Mouse (Mus musculus): ENCODE results near the gene Zfp385a.

Gene Zfp385a

DNA sequence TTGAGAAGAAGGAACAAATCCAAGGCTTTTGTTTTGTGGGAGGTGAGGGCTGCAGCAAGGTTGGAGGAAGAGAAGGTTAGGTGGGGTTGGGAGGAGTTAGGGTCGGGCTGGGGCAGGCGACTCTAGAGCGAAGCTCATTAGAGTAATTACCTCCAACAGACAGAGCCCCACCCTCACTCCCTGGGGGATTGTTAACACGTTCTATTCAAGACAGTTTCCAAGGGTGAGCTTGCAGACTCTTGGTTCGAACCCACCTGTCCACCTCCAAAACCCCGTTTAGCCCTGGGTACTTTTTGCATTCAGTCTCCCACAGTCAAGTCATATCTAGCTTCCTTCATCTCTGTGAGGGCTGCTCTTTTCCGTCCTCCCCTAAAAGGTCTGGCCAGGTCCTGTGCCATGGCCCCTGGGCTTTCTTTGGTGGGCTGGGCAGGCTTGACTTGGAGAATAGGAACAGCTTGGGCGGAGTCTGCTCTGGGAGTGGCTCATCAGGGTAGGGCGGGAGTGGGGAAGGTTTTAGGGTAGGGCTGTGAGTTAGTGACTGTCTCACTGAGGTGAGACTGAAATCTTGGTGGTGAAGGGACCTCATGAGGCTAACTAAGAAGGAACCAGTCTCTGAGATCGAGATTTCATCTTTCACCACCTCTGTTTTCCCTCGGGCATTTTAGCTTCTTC is 2.8 kb downstream of the Zfp385a start:
- DNase-seq (ENCODE audit: low spot score) = no peak

GRCm38 (mm10) chr15:103335488-103336235 is 4.2 kb downstream of the Zfp385a start:
- no peak for DNase-seq (ENCODE audit: low spot score)

GRCm38 (mm10) chr15:103335040-103335439 is 4.9 kb downstream of the Zfp385a start:
- no peak for DNase-seq (ENCODE audit: low spot score)

- DNase-seq (ENCODE audit: low spot score) = no peak
Observed at GRCm38 (mm10) chr15:103334194-103334593, 5.7 kb downstream of the Zfp385a start.

DNA sequence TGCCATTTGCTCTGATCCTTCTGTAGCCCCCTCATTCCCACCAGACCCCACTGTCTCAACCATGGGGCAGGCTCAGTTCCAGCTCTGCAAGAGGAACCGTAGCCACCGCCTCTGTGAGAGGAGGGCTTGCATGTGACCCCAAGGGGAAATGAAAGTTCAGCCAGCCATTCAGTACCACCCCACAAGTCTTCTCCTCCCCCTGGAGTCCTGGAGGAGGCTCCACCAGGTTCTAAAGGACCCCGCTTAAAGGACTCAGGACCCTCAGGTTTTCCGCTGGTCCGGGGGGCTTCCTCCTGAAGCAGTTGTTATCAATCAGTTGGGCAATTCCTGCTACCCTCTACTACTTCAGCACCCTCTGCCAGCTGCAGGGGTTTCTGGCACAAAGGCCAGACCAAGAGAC is 6.2 kb downstream of the Zfp385a start:
- no peak for DNase-seq (ENCODE audit: low spot score)

GRCm38 (mm10) chr15:103333081-103333615 is 6.7 kb downstream of the Zfp385a start:
- DNase-seq (ENCODE audit: low spot score) = no peak

DNA sequence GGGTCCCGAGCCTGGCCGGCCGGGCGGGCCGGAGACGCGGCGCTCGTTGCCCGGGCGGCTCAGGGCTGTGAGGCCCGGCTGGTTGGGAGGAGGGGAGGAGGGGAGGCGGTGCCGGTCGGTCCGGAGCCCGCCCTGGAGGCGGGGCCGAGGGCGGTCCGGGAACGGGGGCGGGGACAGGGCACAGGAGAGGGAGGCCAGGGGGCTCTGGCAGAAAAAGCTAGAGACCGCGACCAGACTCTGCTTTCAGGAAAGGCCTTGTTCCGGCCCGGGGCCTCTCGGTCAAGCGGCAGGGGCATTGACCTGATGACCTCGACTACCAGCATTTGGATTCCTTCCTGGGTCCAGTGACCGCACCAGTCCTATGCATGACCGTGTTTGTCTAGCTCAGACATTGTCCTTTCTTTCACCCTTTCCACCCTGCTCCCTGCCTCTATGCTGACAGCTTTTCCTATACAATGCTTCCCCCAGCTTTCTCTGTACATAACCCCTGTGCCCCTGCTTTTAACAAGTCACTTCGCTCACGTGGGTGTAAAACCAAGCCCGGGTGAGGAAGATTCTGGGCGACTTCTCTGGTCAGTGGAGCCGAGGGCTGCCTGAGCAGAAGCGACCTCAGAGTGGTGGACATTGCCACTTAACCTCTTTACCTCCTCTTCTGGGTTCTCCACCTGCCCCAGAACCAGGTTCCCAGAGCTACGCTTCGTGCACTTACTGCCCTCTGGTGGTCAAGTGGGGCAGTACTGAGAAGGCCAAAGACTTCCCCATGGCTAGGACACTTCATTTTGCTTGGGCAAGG is 16.2 kb downstream of the Zfp385a start:
- DNase-seq (ENCODE audit: low spot score) = peak; percentile 91

DNA sequence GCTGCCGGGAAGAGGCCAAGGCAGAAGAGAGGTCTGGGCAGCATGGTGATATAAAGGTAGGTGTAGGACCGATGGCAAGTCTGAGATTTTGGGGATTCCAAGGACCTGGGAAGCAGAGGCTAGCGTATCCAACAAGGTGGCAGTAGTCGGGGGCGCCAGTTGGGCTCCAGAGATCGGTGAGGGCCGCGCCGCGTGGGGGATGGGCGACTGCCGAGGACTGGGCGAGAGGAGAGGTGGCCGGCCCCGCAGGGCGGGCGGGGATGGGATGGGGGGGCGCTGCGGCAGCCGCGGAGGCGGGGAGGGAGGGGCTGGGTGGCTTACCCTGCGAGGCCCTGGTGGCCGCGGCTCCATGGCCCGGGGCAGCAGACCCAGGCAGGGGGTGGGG is 16.8 kb downstream of the Zfp385a start:
- DNase-seq (ENCODE audit: low spot score) = peak; percentile 77

- no peak for DNase-seq (ENCODE audit: low spot score)
Observed at GRCm38 (mm10) chr15:103322396-103322795, 17.5 kb downstream of the Zfp385a start.

DNA sequence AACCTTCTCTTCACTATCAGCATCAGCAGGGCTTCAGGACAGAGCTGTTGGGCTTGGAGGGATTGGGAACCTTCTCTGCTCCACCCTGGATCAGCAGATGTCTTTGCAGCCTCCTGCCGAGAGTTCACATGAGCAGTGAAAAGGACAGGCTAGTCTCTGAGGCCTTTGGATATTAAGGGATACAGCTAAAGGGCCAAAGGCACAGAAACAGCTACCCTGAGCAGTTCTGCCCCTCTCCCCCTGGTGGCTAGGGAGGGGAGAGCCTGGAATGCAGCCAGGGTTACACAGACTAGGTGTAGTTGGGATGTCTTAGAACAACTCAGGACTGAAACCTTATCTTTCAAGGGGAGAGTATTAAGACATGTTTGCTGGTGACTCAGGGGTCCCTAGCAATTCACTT is 18.8 kb downstream of the Zfp385a start:
- peak; percentile 70 for DNase-seq (ENCODE audit: low spot score)

GRCm38 (mm10) chr15:103318201-103318816 is 21.6 kb downstream of the Zfp385a start:
- no peak for DNase-seq (ENCODE audit: low spot score)

GRCm38 (mm10) chr15:103317731-103318130 is 22.2 kb downstream of the Zfp385a start:
- no peak for DNase-seq (ENCODE audit: low spot score)

DNA sequence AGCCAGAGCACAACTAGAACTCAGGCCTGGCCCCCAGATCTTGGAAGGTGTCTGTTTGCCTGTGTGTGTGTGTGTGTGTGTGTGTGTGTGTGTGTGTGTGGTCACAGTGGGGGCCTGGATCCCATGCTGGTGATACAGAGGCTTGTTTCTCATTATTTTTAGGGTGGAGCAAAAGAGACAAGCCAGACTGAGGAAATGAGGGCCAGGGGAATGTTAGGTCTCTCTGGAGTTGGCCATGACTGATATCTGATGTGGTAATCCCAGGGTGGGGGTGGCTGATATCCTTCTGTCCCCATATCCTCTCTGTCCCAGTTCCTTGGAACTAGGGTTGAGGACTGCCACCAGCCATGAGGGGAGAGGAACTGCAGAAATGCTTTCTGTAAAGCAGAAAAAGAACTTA is 22.8 kb downstream of the Zfp385a start:
- DNase-seq (ENCODE audit: low spot score) = no peak

DNA sequence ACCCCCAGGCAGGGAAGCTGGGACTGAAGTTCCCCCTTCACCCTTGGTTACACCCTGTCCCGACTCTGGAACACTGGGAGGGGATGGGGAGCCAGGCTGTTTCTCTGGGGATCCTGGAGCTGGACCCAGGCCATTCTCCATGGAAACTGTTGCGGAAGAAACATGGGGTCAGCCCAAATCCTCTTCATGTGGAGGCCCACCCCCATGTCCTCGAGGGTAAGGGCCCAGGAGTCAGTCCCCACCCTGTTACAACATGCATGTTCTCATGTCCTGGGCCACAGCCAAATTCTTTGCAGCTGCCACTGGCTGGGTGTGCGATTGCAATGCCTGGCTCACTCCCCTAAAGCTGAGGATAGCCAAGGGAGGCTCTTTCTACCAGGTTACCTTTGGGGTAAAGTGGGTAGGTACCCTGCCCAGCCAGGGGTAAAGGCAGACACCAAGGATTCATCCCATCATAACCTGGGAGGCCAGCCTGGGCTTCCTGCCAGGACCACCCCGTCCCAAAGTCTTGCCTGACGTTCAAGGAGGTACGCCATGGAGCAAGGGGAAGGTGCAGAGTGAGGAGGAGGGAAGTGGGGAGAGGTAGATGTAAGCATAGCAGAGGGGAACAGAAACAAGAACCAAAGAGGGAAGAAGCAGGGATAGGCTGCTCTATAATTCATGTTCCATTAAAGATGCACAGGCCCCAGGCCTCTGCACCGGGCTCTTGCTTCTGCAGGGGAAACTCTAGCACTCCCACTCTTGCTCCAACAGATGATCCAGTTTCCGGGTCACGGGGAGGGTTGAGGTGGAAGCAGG is 23.7 kb downstream of the Zfp385a start:
- DNase-seq (ENCODE audit: low spot score) = no peak

- peak; percentile 88 for DNase-seq (ENCODE audit: low spot score)
Observed at GRCm38 (mm10) chr15:103315011-103315502, 24.8 kb downstream of the Zfp385a start.

DNA sequence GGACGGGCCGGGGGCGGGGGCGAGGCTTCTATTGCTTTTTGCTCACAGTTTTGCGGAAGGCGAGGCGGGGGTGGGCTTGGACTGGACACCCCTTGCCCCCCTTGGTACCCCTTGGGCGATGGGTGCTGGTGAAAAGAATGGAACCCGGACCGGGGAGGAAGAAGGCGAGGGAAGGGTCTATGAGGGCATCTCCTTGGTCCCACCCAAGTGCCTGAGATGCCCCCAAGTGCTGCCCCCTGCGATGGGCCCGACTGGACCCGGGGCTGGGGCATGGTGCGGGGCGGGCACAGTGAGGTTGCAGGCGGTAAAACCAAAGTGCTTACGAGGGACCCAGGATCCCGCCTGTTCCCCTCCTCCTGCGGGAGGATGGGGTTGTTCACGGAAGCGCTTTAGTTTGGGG is 25.7 kb downstream of the Zfp385a start:
- DNase-seq (ENCODE audit: low spot score) = no peak

DNA sequence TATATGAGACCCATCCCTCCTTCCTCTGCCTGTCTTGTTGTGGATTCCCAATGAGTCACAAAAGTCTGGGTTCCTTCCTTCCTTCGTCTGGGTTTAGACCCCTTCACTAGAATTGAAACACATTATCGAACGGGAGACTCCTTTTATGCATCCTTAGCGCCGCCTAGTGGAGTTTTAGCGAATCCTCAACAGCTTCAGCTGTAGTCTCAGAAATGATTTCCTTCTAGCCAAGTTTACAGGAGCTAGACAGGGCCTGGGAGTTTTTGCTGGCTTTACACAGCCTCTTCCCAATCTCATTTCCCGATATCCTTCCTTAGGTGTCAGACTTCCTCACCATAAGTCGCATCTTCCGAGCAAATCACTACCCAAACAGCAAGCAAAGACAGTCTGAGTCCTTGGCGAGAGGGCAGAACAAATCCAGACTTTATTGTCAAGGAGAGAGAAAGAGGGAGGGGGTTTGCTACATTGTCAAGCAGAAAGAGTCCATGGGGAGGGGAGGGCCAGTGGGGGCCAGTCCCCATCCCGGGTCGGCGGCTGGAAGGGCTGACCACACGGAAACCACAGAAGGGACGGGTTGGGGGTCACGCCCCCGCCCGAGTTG is 26.3 kb downstream of the Zfp385a start:
- DNase-seq (ENCODE audit: low spot score) = peak; percentile 88

DNA sequence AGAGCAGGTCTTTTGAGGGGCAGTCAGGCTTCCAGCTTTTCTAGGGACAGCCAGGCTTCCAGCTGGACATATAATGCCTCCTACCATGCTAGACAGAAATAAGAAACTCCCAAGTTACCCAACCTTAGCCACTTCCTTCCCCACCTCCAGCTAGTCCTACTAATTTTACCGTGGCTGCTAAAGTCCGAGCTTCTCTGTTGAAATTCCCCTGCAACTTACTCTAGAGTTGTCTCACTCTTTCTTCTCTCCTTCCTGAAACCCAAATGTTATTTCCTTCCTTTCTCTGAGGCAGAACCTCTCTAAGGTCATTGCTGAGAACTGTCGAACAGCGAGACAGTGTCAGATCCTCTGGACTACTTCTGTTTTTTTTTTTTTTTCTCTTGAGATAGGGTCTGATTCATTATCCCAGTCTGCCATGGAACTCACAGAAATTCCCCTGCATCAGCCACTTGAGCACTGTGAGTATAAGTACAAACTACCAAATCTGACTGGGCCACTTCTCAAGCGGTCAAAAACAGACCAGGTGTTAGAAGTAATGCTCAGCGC is 29.5 kb downstream of the Zfp385a start, which contains the start of gene Gpr84:
TSS of gene Gpr84 (minus strand) at position 248 of the 546 bp plus-strand sequence.
- DNase-seq (ENCODE audit: low spot score) = no peak

GRCm38 (mm10) chr15:103308876-103309580 is 30.9 kb downstream of the Zfp385a start:
- peak; percentile 46 for DNase-seq (ENCODE audit: low spot score)
